Mouse (Mus musculus) testis, adult 2 months (tissue): ENCODE data around the gene Tusc2.

Experiments used
- CTCF ChIP-seq: fragments of 200-500 bp; IDR thresholded peaks from 2 replicates; pipeline ENCODE4 v1.5.1; 2012; ENCODE audit warnings: low read depth, mild to moderate bottlenecking, inconsistent platforms, low read length, moderate library complexity; ENCODE audit not compliant: control insufficient read depth, insufficient read depth, insufficient replicate concordance
- POLR2A ChIP-seq: fragments of 200-500 bp; IDR thresholded peaks from 2 replicates; pipeline ENCODE4 v1.6.1; 2012; ENCODE audit warnings: low read depth, mild to moderate bottlenecking, inconsistent platforms, low read length, moderate library complexity; ENCODE audit not compliant: control insufficient read depth

- TF ChIP-seq CTCF (no peak), POLR2A (no peak)
Measured at GRCm38 (mm10) chr9:107608741-107609432, 45.8 kb downstream of the Tusc2 start, which contains the start of gene Sema3b.
